Mouse (Mus musculus) granulocyte monocyte progenitor cell, adult 5-6 weeks (primary cell): ENCODE measurements around the gene Cnn2. TPM values are rescaled to one million over a fixed set of nuclear protein-coding genes. Genes with fewer than 3 reads are reported as not detected.
A peak's percentile ranks its signal among the peaks of the same experiment; 100 is the strongest.
"Not testable (repeated sequence)": the region's sequence is repeated elsewhere in the genome, so short reads cannot be mapped to it uniquely, and the experiment has no call there.

ENCODE experiments used
- ATAC-seq: replicated peaks from 2 replicates; pipeline ENCODE4 v1.8.0; 2016; ENCODE audit warnings: mild to moderate bottlenecking, moderate TSS enrichment, inconsistent platforms; ENCODE audit not compliant: poor library complexity, severe bottlenecking
- total RNA-seq, 2 experiments: library from RNA; stranded (forward) in 1 of 2; stranded (reverse) in 1 of 2; fragments of 200-712, 200-1000 nt in 1 of 2; fragments of >200 nt in 1 of 2; fragmentation: Nextera tagmentation in 1 of 2; gene quantifications; 2 replicates each; pipeline ENCODE4 v1.2.3; 2014 to 2017

Gene Cnn2
- total RNA-seq, 2 experiments from 2014 or later = 50.6 to 89.8 TPM

- peak; percentile 67 for ATAC-seq
Measured at GRCm38 (mm10) chr10:80032799-80033480, 44.6 kb downstream of the Cnn2 start.

- no peak; the same call in 1 of the 2 replicates for ATAC-seq
Measured at GRCm38 (mm10) chr10:80033511-80034391, 45.4 kb downstream of the Cnn2 start.

DNA sequence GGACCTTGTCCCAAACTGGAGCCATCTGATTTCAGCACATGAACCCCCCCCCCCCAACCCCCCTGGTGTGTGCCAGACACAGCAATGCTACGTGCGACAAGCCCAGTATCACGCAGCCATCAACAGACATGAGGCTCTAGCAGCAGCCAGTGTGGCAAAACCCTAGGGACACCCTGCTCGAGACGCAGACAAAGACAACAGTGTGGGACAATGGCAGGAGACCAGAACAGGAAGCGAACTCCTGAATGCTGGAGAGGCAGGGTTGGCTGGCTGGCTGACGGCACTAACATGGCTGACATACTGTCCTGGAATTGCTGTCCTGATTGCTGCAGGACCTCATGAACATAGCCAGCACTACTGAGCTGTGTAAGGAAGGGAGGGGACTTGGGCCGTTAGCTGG, 46.8 kb downstream of the Cnn2 start:
- no peak for ATAC-seq

- ATAC-seq = no peak
Measured at GRCm38 (mm10) chr10:80035686-80036085, 47.3 kb downstream of the Cnn2 start.

GRCm38 (mm10) chr10:80036832-80037231, 48.4 kb downstream of the Cnn2 start:
- ATAC-seq = no peak

DNA sequence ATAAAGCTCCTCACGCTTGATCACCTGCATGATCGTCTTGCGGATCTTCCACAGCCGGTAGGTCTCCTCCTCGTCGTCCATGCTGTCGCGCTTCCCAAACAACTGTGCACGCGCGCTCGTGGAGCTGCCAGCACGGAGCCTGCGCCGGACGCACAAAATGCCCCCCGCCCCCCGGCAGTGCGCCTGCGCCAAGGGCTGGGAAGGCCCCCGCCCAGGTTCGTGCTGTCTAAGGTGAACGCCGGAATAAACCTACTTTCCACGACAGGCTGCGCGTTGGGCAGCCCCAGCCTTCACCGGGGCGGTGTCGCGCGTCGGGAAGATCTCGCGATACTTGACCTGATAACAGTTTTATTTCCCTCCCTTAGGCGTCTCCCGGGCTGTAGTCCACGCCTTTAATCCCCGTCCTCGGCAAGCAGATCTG, 51.2 kb downstream of the Cnn2 start, which contains the start of gene Polr2e:
Gene Polr2e, minus strand, starts transcription at position 237 of the 421 bp plus-strand sequence.
- ATAC-seq = peak; percentile 97

- ATAC-seq = not testable (repeated sequence)
Measured at GRCm38 (mm10) chr10:80041409-80042060, 53.2 kb downstream of the Cnn2 start.

DNA sequence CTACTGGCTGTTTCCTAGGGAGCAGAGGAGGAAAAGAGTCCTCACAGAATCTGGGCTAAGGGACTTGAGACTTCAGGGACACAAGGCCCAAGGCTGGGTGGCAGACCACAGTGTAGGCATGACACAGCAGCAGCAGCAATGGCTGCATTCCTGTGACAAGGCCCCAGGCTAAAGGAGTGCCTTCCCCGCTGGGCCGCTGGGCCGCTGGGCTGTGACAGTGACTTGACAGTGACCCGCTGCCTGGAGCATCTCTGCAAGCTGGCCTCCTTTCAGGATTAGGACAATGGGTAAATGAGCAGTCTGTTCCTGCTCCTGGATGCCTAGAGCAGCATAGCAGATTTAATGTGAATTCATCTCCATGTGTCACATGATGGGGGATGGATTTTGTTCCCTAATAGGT, 55.7 kb downstream of the Cnn2 start:
- no peak for ATAC-seq

DNA sequence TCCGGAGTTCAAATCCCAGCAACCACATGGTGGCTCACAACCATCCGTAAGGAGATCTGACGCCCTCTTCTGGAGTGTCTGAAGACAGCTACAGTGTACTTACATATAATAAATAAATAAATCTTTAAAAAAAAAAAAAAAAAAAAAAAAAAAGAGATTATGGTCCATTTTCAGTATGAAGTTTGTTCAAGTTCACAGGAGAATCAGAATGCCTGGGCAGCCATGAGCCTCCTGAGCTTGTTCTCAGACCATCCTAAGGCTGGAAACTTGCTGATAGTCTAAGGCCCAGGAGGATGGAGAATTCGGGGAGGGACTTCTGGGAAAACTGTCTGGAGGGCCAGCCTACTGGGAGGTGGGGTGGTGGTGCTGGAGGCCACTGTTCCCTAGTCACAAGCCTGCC, 57.0 kb downstream of the Cnn2 start:
- ATAC-seq = not testable (repeated sequence)

Other genes with a start within 250 kb of the Cnn2 start
Only the 30 nearest of the 33 such genes appear.
- gene Rnf126, start 221.6 kb upstream of the Cnn2 start, total RNA-seq (2014; fragmentation: Nextera tagmentation) = 32.1 and 64.5 TPM in 2 replicates
- gene Rnf126, start 221.6 kb upstream of the Cnn2 start, total RNA-seq (2017) = 17.3 and 28.2 TPM in 2 replicates
- 4.6 TPM in 1 of 2 replicates, not detected in the other for gene Fstl3, start 211.3 kb upstream of the Cnn2 start, total RNA-seq (2014; fragmentation: Nextera tagmentation)
- 0.62 and 1.4 TPM in 2 replicates for gene Fstl3, start 211.3 kb upstream of the Cnn2 start, total RNA-seq (2017)
- gene Prss57, start 197.6 kb upstream of the Cnn2 start, total RNA-seq (2014; fragmentation: Nextera tagmentation) = 172 and 215 TPM in 2 replicates
- 77.4 and 86.7 TPM in 2 replicates for gene Prss57, start 197.6 kb upstream of the Cnn2 start, total RNA-seq (2017)
- 80.1 and 110 TPM in 2 replicates for gene Palm, start 195.0 kb upstream of the Cnn2 start, total RNA-seq (2014; fragmentation: Nextera tagmentation)
- gene Palm, start 195.0 kb upstream of the Cnn2 start, total RNA-seq (2017) = 35.6 and 48.6 TPM in 2 replicates
- gene Misp, start 167.6 kb upstream of the Cnn2 start, total RNA-seq (2014; fragmentation: Nextera tagmentation) = 0.34 TPM in 1 of 2 replicates, not detected in the other
- gene Misp, start 167.6 kb upstream of the Cnn2 start, total RNA-seq (2017) = 0.82 TPM in 1 of 2 replicates, not detected in the other
- 497 and 526 TPM in 2 replicates for gene Ptbp1, start 134.2 kb upstream of the Cnn2 start, total RNA-seq (2014; fragmentation: Nextera tagmentation)
- gene Ptbp1, start 134.2 kb upstream of the Cnn2 start, total RNA-seq (2017) = 211 and 216 TPM in 2 replicates
- gene Prtn3, start 114.1 kb upstream of the Cnn2 start, total RNA-seq (2014; fragmentation: Nextera tagmentation) = 2,258 and 3,780 TPM in 2 replicates
- 1,097 and 1,536 TPM in 2 replicates for gene Prtn3, start 114.1 kb upstream of the Cnn2 start, total RNA-seq (2017)
- gene Plppr3, start 114.0 kb upstream of the Cnn2 start, total RNA-seq (2014; fragmentation: Nextera tagmentation) = 72.1 and 111 TPM in 2 replicates
- gene Plppr3, start 114.0 kb upstream of the Cnn2 start, total RNA-seq (2017) = 91.6 and 112 TPM in 2 replicates
- 5,751 and 6,009 TPM in 2 replicates for gene Elane, start 102.3 kb upstream of the Cnn2 start, total RNA-seq (2014; fragmentation: Nextera tagmentation)
- 2,814 and 3,772 TPM in 2 replicates for gene Elane, start 102.3 kb upstream of the Cnn2 start, total RNA-seq (2017)
- gene Cfd, start 97.7 kb upstream of the Cnn2 start, total RNA-seq (2014; fragmentation: Nextera tagmentation) = 1.6 and 4.5 TPM in 2 replicates
- gene Cfd, start 97.7 kb upstream of the Cnn2 start, total RNA-seq (2017) = not detected in 2 replicates
- gene Med16, start 79.7 kb upstream of the Cnn2 start, total RNA-seq (2014; fragmentation: Nextera tagmentation) = 14.1 and 20.3 TPM in 2 replicates
- gene Med16, start 79.7 kb upstream of the Cnn2 start, total RNA-seq (2017) = 17.0 and 18.7 TPM in 2 replicates
- not detected in 2 replicates for gene Gm26602, start 77.7 kb upstream of the Cnn2 start, total RNA-seq (2014; fragmentation: Nextera tagmentation)
- 0.98 TPM in 1 of 2 replicates, not detected in the other for gene Gm26602, start 77.7 kb upstream of the Cnn2 start, total RNA-seq (2017)
- not detected in 2 replicates for gene Kiss1r, start 71.6 kb upstream of the Cnn2 start, total RNA-seq (2014; fragmentation: Nextera tagmentation)
- 0.26 TPM in 1 of 2 replicates, not detected in the other for gene Kiss1r, start 71.6 kb upstream of the Cnn2 start, total RNA-seq (2017)
- gene R3hdm4, start 67.4 kb upstream of the Cnn2 start, total RNA-seq (2014; fragmentation: Nextera tagmentation) = 62.9 and 64.6 TPM in 2 replicates
- 39.1 and 40.4 TPM in 2 replicates for gene R3hdm4, start 67.4 kb upstream of the Cnn2 start, total RNA-seq (2017)
- gene Arid3a, start 61.5 kb upstream of the Cnn2 start, total RNA-seq (2014; fragmentation: Nextera tagmentation) = 21.2 and 22.5 TPM in 2 replicates
- 32.4 and 36.7 TPM in 2 replicates for gene Arid3a, start 61.5 kb upstream of the Cnn2 start, total RNA-seq (2017)
- gene Wdr18, start 28.4 kb upstream of the Cnn2 start, total RNA-seq (2014; fragmentation: Nextera tagmentation) = 48.4 and 49.8 TPM in 2 replicates
- 24.6 and 28.2 TPM in 2 replicates for gene Wdr18, start 28.4 kb upstream of the Cnn2 start, total RNA-seq (2017)
- not detected in 2 replicates for gene Grin3b, start 17.9 kb upstream of the Cnn2 start, total RNA-seq (2014; fragmentation: Nextera tagmentation)
- gene Grin3b, start 17.9 kb upstream of the Cnn2 start, total RNA-seq (2017) = not detected in 2 replicates
- gene Tmem259, start 4.3 kb upstream of the Cnn2 start, total RNA-seq (2014; fragmentation: Nextera tagmentation) = 38.2 and 63.0 TPM in 2 replicates
- gene Tmem259, start 4.3 kb upstream of the Cnn2 start, total RNA-seq (2017) = 43.2 and 54.7 TPM in 2 replicates
- 23.0 and 28.8 TPM in 2 replicates for gene Abca7, start 7.9 kb downstream of the Cnn2 start, total RNA-seq (2014; fragmentation: Nextera tagmentation)
- 14.7 and 16.0 TPM in 2 replicates for gene Abca7, start 7.9 kb downstream of the Cnn2 start, total RNA-seq (2017)
- gene Arhgap45, start 28.1 kb downstream of the Cnn2 start, total RNA-seq (2014; fragmentation: Nextera tagmentation) = 109 and 133 TPM in 2 replicates
- gene Arhgap45, start 28.1 kb downstream of the Cnn2 start, total RNA-seq (2017) = 110 and 120 TPM in 2 replicates
- 96.6 and 105 TPM in 2 replicates for gene Polr2e, start 51.2 kb downstream of the Cnn2 start, total RNA-seq (2014; fragmentation: Nextera tagmentation)
- 79.7 and 86.7 TPM in 2 replicates for gene Polr2e, start 51.2 kb downstream of the Cnn2 start, total RNA-seq (2017)
- 278 and 280 TPM in 2 replicates for gene Gpx4, start 58.6 kb downstream of the Cnn2 start, total RNA-seq (2014; fragmentation: Nextera tagmentation)
- gene Gpx4, start 58.6 kb downstream of the Cnn2 start, total RNA-seq (2017) = 397 and 420 TPM in 2 replicates
- gene Sbno2, start 117.0 kb downstream of the Cnn2 start, total RNA-seq (2014; fragmentation: Nextera tagmentation) = 42.4 and 43.6 TPM in 2 replicates
- gene Sbno2, start 117.0 kb downstream of the Cnn2 start, total RNA-seq (2017) = 18.0 and 24.5 TPM in 2 replicates
- gene Stk11, start 127.2 kb downstream of the Cnn2 start, total RNA-seq (2014; fragmentation: Nextera tagmentation) = 94.5 and 150 TPM in 2 replicates
- 121 and 132 TPM in 2 replicates for gene Stk11, start 127.2 kb downstream of the Cnn2 start, total RNA-seq (2017)
- gene Atp5d, start 150.0 kb downstream of the Cnn2 start, total RNA-seq (2014; fragmentation: Nextera tagmentation) = 193 and 253 TPM in 2 replicates
- 47.4 and 49.6 TPM in 2 replicates for gene Atp5d, start 150.0 kb downstream of the Cnn2 start, total RNA-seq (2017)
- gene Cbarp, start 152.3 kb downstream of the Cnn2 start, total RNA-seq (2014; fragmentation: Nextera tagmentation) = 0.73 and 5.3 TPM in 2 replicates
- gene Cbarp, start 152.3 kb downstream of the Cnn2 start, total RNA-seq (2017) = 0.36 TPM in 1 of 2 replicates, not detected in the other
- gene Midn, start 159.7 kb downstream of the Cnn2 start, total RNA-seq (2014; fragmentation: Nextera tagmentation) = 26.7 and 36.8 TPM in 2 replicates
- gene Midn, start 159.7 kb downstream of the Cnn2 start, total RNA-seq (2017) = 10.0 and 17.4 TPM in 2 replicates
- gene Cirbp, start 177.4 kb downstream of the Cnn2 start, total RNA-seq (2014; fragmentation: Nextera tagmentation) = 25.3 and 70.7 TPM in 2 replicates
- gene Cirbp, start 177.4 kb downstream of the Cnn2 start, total RNA-seq (2017) = 36.8 and 40.7 TPM in 2 replicates
- gene 1600002K03Rik, start 184.4 kb downstream of the Cnn2 start, total RNA-seq (2014; fragmentation: Nextera tagmentation) = 17.2 and 43.4 TPM in 2 replicates
- gene 1600002K03Rik, start 184.4 kb downstream of the Cnn2 start, total RNA-seq (2017) = 11.2 and 11.5 TPM in 2 replicates
- not detected in 2 replicates for gene Efna2, start 190.9 kb downstream of the Cnn2 start, total RNA-seq (2014; fragmentation: Nextera tagmentation)
- 0.05 TPM in 1 of 2 replicates, not detected in the other for gene Efna2, start 190.9 kb downstream of the Cnn2 start, total RNA-seq (2017)